Mouse (Mus musculus): ENCODE results near the gene Ralb.

The Ralb gene

GRCm38 (mm10) chr1:119504260-119505062, at the start of gene Ralb:
Gene Ralb (minus strand): TSS chr1:119504794.
- DNase-seq (ENCODE audit: low read depth, low spot score), result peak; percentile 84

GRCm38 (mm10) chr1:119551651-119552050, 47.1 kb upstream of the Ralb start:
- DNase-seq (ENCODE audit: low read depth, low spot score), result no peak

GRCm38 (mm10) chr1:119550064-119550463, 45.5 kb upstream of the Ralb start:
- no peak for DNase-seq (ENCODE audit: low read depth, low spot score)

GRCm38 (mm10) chr1:119549327-119549689, 44.7 kb upstream of the Ralb start:
- DNase-seq (ENCODE audit: low read depth, low spot score), result no peak

- peak; percentile 57 for DNase-seq (ENCODE audit: low read depth, low spot score)
Observed at GRCm38 (mm10) chr1:119548668-119549326, 44.2 kb upstream of the Ralb start.

- DNase-seq (ENCODE audit: low read depth, low spot score), result no peak
Observed at GRCm38 (mm10) chr1:119546490-119546889, 41.9 kb upstream of the Ralb start.

GRCm38 (mm10) chr1:119545671-119546070, 41.1 kb upstream of the Ralb start:
- no peak for DNase-seq (ENCODE audit: low read depth, low spot score)

GRCm38 (mm10) chr1:119545164-119545563, 40.6 kb upstream of the Ralb start:
- DNase-seq (ENCODE audit: low read depth, low spot score), result no peak

GRCm38 (mm10) chr1:119544611-119545155, 40.1 kb upstream of the Ralb start:
- DNase-seq (ENCODE audit: low read depth, low spot score), result no peak

GRCm38 (mm10) chr1:119543316-119543715, 38.7 kb upstream of the Ralb start:
- DNase-seq (ENCODE audit: low read depth, low spot score), result no peak

GRCm38 (mm10) chr1:119541570-119541969, 37.0 kb upstream of the Ralb start:
- no peak for DNase-seq (ENCODE audit: low read depth, low spot score)

- no peak for DNase-seq (ENCODE audit: low read depth, low spot score)
Observed at GRCm38 (mm10) chr1:119540836-119541557, 36.4 kb upstream of the Ralb start.

- DNase-seq (ENCODE audit: low read depth, low spot score), result no peak
Observed at GRCm38 (mm10) chr1:119539252-119539651, 34.7 kb upstream of the Ralb start.

- DNase-seq (ENCODE audit: low read depth, low spot score), result no peak
Observed at GRCm38 (mm10) chr1:119537651-119538050, 33.1 kb upstream of the Ralb start.

- DNase-seq (ENCODE audit: low read depth, low spot score), result no peak
Observed at GRCm38 (mm10) chr1:119536122-119536521, 31.5 kb upstream of the Ralb start.

- DNase-seq (ENCODE audit: low read depth, low spot score), result no peak
Observed at GRCm38 (mm10) chr1:119534341-119534740, 29.7 kb upstream of the Ralb start.

GRCm38 (mm10) chr1:119533093-119533805, 28.7 kb upstream of the Ralb start:
- no peak for DNase-seq (ENCODE audit: low read depth, low spot score)

GRCm38 (mm10) chr1:119532165-119532564, 27.6 kb upstream of the Ralb start:
- DNase-seq (ENCODE audit: low read depth, low spot score), result no peak

GRCm38 (mm10) chr1:119530941-119531340, 26.3 kb upstream of the Ralb start:
- DNase-seq (ENCODE audit: low read depth, low spot score), result no peak

- DNase-seq (ENCODE audit: low read depth, low spot score), result peak; percentile 66
Observed at GRCm38 (mm10) chr1:119525689-119526591, 21.3 kb upstream of the Ralb start, which contains the start of gene Tmem185b. Gene Tmem185b (plus strand): TSS chr1:119526160.
